Mouse (Mus musculus) ovary, postnatal 14 days (tissue): ENCODE data around the gene Tnfsf15.

Experiments
- DNase-seq: peaks from one replicate; pipeline ENCODE4 v3.0.0; 2022; ENCODE audit warnings: low spot score

Tnfsf15 gene

DNA sequence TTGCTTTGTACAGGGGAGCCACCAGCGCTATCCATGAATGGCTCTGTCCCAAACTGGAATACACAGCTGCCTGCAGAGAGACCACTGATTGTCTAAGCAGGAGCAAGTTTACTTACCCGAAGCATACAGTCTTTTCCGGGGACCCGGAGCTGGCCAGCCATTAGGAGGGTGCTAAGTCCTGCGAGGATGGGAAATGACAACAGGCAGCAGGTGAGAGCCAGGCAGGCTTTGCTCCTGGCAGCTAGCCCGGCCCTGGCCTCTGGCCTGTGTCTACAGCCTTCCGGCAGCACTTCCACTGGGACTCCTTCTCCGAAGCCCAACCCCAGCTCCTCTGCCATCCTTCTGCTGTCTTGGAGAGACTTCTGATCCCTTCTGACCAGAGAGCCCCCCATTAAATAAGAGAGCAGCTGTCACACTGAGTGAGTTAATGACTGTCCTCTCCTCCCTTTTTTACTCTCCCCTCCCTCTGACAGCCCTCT lies at the start of gene Tnfsf15:
Gene Tnfsf15, minus strand, starts transcription at position 421 of the 479 bp plus-strand sequence.
- DNase-seq, result peak; percentile 36

DNA sequence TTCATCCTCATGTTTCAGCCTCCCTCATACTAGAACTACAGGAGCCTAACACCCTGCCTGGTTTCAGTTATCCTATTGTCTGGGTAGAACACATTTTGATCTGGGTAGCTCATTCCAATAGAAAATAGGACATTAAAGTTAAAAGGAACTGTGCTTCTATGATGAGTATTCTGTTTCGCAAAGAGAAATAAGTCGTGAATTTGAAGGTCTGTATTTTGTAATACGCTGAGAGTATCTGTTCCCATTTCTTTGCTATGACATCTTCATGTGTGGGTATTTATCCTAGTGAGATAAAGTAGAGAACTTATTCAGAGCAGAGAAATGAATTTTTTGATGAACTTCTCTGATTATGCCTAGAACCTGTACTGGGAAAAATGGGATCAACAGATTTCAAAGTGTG lies 47.4 kb upstream of the Tnfsf15 start:
- no peak for DNase-seq

DNA sequence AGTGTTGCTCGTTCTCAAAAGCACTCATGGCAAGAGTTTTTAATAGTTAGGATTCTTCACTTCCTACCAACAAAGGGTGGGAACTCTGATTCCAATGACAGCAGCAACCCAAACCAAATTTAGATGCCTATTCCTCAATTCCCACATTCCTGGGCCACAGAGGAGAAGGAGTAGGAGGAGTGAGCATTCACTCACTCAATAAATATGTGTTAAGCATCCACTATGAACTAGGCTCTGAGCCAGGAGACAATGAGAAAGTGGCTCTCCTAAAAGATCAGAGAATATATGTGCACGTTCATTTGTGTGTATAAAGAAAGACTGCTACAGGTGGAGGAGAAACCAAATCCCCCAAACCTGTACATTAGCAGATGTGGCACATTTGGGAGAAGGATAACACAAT lies 40.6 kb upstream of the Tnfsf15 start:
- no peak for DNase-seq

DNA sequence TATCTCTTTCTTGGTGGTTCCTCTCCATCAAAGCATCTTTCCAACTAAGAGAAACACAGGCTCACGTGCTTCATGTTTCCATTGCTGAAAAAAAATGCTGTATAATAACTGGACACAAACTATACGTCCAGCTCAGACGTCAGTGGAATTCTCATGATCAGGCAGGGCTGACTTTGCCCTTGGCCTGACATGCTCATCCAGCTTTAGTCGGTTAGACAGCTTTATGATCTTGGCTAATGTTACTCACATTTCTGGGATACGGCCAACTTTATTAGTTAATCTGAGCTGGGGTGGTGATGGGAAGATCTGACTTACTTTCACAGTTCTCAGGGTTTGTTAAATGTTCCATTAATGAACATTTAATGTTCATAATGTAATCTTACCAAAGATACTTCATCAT lies 38.9 kb upstream of the Tnfsf15 start:
- no peak for DNase-seq

DNA sequence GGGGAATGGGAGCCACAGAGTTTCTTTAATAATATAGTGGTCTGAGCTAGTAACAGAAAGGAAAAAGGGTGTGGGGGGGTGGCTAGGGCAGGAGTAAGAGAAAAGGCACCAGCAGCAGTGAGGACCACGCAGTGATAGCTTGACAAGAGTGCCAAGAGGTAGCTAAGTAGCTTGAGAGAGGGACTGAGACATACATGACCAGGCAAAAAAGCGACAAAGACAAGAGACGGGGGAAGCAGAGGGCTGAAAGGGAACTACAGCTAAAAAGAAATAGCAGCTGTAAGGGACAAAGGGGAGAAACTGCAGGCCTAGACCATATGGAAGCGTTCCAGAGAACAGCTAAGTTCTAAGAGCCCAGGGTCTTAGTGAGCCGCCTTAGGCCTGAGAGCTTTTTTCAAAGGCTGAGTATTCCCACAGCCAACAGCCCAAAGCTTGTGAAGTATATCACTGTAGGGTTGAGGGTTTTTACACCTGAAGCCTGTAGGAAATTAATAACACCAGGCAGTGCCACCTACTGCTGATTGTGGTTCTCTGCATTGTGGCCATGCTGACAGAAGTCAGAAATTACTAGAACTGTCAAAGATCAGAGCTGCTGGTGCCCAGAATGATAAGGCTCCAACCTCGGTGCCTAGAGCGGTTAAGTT lies 38.2 kb upstream of the Tnfsf15 start:
- no peak for DNase-seq

DNA sequence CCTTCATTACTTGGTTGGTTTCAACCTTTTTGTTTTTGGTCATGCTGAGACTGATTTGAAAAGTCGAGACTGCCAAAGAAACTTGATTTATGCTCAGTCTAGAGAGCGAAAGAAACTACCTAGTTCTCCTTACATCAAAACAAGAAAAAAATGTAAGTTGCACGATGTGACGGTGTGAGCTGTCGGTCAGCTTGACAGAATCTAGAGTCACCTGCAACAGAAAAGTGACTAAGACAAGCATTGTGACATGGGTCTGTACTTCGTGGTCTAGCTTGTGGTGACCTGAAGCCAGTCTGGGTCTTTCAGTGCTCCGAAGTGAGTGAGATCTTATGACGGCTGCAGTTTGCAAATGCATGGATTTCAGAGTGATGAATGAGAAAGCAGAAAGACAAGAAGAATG lies 32.3 kb upstream of the Tnfsf15 start:
- DNase-seq, result no peak

DNA sequence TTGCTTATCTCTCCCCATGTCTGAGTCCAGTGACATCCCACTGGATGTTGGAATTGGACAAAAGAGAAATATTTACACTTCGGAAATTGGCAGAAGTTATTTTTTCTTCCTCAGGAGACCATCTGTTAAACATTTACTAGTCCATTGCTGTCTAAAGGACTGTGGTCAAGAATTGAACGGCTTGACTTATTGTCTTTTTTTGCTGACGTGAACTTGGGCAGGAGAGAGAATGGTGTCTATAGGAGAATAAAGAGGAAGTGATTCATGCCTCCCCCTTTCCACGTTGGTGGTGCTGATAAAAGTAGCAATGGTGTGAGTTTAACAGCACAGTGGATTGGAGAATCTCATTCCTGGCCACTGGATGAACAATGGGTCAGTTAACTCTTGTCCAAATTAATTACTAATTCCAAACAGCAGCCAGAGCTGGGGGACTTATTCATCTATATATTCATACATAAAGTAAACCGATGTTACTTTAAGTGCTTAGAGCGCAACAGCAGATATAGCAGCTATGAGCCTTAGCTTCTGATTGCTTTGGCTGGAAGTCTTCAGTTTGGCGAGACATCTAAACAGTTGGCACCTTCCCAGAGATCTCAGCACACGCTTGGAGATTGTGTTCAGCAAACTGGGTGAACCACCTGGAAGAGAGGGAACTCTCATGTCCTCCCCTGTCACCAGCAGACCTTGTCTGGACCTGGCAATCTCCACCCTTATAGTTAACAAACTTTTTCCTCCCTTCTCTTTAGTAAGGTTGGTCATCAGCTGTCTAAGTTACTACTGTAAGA lies 28.6 kb upstream of the Tnfsf15 start:
- DNase-seq, result no peak

DNA sequence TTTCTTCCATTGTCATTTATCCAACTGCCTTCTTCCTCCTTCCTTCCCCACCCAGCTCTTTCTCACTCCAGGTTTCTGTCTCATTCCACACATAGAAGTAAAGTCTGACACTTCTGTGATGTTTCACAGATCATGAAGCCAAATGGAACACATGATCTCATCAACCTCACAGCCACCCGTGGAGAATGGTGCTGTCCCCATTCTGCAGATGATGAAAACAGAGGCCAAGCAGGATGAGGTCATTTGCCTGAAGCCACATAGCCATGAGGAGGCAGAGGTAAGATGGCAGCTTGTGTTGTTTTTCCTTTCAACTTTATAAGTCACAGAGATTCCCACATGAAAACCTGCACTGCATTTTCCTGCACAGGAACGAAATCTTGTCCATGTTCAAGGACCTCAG lies 27.6 kb upstream of the Tnfsf15 start:
- no peak for DNase-seq

DNA sequence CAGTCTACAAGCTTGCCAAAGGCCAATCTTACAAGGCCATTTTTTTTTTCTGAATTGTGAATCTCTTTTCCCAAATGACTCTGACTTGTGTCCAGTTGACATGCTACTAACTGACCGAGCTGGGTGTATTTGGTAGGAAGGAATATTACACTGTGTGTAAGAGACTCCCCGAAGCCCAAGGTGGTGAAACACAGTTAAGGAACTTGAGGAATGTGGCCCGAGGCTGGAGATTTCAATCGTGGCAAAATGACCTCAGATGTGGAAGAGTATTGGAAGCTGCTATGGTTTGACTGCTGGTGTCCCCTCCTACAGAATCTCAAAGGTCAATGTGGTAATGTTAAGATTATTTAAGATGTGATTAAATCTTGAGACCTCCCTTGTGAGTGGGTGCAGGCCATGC lies 26.4 kb upstream of the Tnfsf15 start:
- DNase-seq, result no peak

DNA sequence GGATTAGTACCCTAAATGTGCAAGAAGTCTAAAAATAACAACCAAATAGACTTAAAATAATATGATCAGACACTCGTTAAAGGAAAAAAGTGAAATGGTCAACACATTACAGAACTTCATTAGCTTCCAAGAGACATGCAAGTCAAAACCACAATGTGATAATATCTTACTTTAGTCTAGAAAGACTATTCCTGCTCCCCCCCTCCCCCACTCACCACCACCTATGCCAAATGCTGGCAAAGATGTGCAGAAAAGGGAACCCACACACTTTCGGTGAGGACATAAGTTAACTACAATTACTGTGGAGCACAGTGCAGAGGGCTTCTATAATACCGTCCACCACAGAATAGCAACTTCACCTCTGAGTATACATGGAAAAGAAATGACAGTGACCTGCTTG lies 24.2 kb upstream of the Tnfsf15 start:
- DNase-seq, result no peak

DNA sequence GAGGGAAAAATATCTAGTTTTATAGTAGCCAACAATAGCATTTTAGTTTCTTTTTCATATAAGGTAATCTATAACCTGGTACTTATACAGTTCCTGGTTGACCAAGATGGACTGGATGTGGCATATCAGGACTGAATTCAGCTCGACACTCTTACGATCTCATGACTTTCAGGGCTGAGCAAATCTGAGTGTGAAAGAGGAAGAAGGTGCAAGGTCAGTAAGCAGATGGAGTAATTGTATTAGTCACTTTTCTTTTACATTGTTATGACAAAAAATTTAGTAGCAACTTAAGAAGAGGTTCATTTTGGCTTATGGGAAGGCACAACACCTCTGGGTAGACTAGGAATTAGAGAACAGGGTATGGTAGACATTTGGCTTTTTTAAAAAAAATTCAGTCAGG lies 20.1 kb upstream of the Tnfsf15 start:
- DNase-seq, result no peak

DNA sequence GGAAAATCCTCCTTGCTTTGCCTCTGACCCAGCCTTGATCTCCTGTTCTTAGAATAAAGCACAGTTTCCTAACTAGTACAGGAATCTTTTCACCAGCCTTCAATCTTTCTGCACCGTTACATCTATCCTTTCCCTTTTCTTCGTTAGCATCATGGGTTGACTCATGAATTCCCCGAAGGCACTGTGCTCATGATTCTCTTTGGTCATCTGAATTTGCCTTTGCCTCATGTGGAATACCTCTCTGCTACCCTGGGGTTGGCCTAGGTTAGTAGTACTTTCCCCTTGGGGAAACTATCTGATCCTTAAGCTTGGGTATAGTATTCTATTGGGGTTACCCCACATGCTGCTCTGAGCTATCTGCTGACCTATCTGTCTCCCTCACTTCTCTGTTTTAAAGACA lies 15.0 kb upstream of the Tnfsf15 start:
- no peak for DNase-seq

DNA sequence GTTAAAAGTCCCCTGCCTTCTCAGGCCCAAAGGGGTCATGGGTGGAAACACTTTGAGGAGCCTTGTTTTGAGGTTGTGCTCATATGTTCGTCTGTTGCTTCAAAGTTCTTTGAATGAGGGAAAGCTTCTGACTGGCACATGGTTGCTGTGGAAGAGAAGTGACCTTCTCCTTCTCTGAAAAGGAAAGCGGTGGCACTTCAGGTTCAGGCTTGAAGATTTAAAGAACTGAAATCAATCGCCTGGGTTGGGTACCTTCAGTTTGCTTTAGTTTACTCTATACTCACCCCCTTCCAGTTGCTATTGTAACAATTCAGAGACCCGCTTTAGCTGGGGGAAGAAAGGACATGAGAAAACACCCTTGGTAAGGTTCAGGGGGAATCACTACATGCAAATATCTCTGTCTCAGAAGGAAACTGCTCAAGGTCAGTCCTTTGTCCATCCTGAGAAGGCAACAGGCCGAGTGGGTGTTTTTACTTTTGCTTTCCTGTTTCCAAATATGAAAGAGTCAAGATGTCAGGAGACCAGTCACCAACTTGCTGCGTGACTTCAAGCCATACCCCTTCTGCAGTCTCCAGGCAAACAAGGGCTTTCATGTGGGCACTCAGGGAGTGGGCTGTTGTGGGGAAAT lies 12.7 kb upstream of the Tnfsf15 start:
- DNase-seq, result no peak

DNA sequence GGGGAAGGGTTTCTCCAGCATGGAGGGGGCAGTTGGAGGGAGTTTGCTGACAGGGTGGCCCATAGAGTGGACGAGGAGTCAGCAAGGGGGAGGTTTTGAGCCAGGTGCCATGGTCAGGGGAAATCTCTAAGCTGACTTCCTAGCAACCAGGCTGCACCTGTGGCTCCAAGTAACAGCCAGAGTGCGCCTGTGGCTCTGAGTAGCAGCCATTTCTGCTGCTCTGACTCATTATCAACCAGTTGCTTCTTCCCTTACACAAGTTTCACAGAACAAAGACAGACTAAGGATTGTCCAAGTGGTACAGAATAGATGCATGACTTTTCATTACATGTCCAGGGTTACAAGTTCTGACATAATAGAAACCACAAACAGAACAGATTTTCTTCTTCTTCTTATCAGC lies 11.2 kb upstream of the Tnfsf15 start:
- no peak for DNase-seq

DNA sequence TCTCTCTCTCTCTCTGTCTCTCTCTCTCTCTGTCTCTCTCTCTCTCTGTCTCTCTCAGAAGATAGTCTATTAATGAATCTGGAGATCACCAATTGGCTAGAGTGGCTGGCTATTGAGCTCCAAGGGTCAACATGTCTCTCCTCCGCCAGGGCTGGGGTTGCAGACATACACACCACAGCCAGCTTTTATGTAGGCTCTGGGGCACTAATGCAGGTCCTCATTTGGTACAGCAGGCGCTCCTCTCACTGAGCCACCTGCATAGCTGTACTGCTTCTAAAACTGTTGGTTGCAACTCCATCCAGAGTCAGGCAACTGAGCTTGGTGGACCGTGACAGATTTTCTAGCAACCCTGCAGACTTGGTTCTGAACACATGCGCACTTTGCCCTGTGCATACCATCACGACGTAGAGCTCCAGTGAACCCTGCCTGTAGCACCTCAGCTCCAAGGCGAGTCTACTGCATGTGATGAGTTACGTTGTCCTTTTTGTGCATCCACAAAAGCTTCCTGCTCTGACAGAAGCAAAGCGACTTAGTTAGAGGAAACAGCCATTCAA lies 9.6 kb upstream of the Tnfsf15 start:
- no peak for DNase-seq

DNA sequence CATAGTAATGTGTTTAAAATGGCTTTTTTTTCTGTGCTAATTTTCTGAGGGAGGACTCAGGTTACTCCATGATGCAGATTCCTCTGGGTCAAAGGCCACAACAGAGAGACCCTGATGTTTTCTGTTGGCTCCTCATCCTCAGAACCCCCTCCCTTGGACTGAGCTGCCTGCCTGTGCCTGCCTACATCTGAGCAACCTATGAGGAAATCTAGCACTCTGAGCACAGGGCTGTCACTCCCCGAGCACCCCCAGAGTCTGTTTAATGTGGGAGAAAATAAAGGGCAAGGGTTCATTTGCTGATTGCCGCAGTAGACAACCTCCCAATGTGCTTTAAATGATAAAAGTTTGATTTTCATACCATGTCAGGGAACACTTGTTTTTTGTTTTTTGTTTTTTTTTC lies 8.9 kb upstream of the Tnfsf15 start:
- no peak for DNase-seq

DNA sequence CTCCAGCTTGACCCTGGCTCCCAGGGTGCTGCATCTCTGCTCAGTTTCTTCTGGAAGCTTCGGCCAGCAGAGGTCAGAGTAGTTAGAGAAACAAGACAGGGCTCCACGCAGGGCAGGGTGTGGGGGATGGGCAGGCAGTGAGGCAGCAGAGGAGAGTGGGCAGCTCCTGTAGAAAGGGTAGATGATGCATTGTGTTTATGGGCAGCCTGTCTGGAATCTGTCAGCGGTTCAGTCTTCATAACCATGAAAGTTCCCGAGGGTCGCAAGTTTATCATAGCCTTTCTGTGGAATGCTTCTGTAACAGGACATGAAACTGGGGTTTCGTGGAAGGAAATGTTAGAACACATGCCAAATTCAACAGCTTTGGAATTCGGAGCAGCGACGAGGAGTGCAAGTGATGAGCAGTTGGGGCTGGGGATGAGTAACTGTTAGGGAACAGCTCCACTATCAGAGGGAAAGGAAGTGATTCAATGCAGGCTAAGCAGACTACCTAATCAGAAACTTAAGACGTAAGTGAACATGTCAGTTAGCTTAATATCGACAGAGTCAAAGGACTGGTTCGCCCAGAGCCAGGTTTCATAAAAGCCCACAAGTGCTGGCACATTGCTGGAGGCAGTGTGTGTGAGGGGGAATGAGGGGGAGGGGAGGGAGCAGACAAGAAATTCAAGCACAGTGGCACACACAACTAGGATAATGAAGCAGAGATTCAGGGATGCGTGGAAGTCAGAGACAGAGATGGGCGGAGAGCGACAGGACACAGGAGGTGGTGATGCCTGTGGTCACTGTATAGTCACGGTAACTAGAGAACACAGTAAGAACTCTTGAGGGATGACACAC lies 8.0 kb upstream of the Tnfsf15 start:
- DNase-seq, result peak; percentile 30

DNA sequence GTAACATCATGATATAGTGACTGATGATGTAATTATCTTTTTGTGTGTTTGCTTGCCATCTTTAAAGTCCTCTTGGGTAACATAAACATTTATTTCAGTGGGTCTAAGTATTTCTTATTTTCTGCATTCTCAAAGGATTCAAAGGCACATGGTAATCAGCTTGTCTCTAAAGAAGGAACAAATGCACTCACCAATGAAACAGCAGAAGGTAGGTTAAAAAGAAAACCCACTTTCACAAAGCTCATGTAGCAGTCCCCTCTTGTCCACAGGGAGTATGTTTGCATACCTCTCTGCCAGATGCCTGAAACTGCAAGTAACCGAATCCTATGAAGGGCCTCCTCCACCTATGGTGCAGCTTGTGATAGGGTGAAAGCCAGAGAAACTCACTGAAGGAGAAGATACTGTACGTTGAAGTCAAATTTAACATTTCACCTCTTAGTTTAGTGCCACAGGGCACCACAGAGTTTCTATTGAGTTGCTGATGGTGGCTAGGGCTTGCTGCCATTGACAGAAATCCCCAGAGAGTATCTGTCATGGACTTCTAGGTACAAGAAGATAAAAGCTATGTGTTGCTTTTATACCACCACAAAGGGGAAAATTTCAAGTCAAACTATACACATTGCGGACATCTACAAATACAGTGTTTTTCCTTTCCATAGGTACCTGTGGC lies 3.3 kb upstream of the Tnfsf15 start:
- no peak for DNase-seq

DNA sequence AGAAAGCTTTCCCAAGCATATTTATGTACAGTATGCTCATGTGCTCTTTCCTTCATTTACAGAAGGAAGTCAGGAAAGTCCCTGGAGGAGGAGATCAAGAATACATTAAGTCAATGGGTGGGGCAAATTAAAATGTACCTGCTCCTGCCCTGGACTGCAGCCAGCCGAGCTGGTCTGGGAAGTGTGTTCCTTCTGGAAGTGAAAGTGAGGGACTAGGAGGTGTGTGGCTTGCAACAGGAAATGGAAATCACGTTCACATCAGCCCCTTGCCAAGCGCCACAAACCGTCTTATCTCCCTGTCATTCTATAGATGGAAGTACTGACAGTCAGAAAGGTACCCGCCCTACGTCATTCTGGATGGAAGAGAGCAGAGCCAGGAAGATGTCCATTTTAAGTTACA lies 358 bp upstream of the Tnfsf15 start:
- no peak for DNase-seq

DNA sequence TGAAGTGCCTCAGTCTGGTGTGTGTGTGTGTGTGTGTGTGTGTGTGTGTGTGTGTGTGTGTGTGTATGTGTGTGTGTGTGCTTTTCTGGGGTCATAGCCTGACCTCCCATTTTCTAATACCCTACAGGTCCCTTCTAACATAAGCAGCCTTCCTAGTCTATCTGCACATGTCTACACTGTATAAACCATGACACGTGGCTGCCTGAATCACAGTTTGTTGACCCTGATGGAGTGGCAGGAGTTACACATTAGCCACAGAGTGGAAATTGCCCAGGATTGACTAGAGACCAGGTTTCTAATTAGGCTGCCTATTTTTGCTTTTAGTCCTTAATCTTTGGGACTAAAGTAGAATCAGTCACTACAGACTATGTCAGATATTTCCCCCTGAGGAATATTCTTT lies 1.3 kb downstream of the Tnfsf15 start:
- DNase-seq, result no peak

DNA sequence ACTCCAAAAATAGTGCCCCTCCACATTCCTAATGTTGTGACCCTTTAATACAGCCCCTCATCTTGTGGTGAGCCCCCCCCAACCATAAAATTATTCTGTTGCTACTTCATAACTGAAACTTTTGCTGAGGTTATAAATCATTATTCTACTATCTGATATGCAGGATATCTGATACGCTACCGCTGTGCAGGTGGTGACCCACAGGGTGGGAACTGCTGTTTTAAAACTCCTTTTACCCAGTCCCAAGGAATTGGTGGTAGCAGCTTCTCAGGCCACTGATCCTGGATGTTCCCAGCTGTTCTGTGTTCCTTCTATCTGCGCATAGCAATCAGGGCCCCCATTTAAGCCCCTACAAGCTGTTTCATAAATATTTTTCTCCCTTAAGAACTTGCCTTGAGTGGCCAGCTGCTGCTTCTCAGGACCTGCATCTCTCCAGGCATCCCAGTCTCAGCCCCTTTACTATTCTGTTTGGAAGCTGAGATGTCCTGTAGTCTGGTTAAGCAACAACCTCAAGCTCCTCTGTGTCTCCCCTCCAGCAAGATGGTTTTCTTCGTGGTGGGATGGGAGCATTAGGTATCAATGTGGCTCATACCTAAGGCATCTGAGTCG lies 2.0 kb downstream of the Tnfsf15 start:
- DNase-seq, result no peak
